Mouse (Mus musculus) limb, embryonic 11.5 days (tissue): ENCODE measurements at regions not wholly inside any gene's neighbourhood (a gene's known extent, or its start where the extent isn't known, plus 50 kb on each side); places are given as distances from the start of the nearest gene placed in this dataset.

ENCODE experiments used
- ATAC-seq: fragments of 200-750 bp; cut with Nextera tagmentation; 2 replicates; pipeline ENCODE4 v1.8.0; 2017; ENCODE audit warnings: low read depth; ENCODE audit not compliant: insufficient number of reproducible peaks, low FRiP score, low TSS enrichment
- DNase-seq: peaks from one replicate; pipeline ENCODE4 v3.0.0-alpha.2; 2015; ENCODE audit warnings: low spot score
- H3K27ac ChIP-seq: fragments of 300-500 bp; sonication (generic); replicated peaks from 2 replicates; pipeline ENCODE4 v1.5.1; 2014; ENCODE audit warnings: low read depth, mild to moderate bottlenecking, low read length
- H3K27me3 ChIP-seq: fragments of 300-500 bp; sonication (generic); 2 replicates; pipeline ENCODE4 v1.6.1; 2014; ENCODE audit warnings: mild to moderate bottlenecking, low read length, mixed read lengths; ENCODE audit not compliant: control insufficient read depth, insufficient read depth
- H3K36me3 ChIP-seq: fragments of 300-500 bp; sonication (generic); 2 replicates; pipeline ENCODE4 v1.6.1; 2014; ENCODE audit warnings: mild to moderate bottlenecking, low read length, moderate library complexity, mixed read lengths; ENCODE audit not compliant: control insufficient read depth, insufficient read depth
- H3K4me1 ChIP-seq: fragments of 300-500 bp; sonication (generic); 2 replicates; pipeline ENCODE4 v1.6.1; 2014; ENCODE audit warnings: low read length, mixed read lengths; ENCODE audit not compliant: control insufficient read depth, insufficient read depth
- H3K4me2 ChIP-seq: fragments of 300-500 bp; sonication (generic); 2 replicates; pipeline ENCODE4 v1.6.1; 2014; ENCODE audit warnings: low read depth, mild to moderate bottlenecking, moderate library complexity; ENCODE audit not compliant: severe bottlenecking
- H3K4me3 ChIP-seq: fragments of 300-500 bp; sonication (generic); 2 replicates; pipeline ENCODE4 v1.5.1; 2014; ENCODE audit warnings: low read depth, low read length
- H3K9ac ChIP-seq: fragments of 300-500 bp; sonication (generic); 2 replicates; pipeline ENCODE4 v1.6.1; 2014; ENCODE audit warnings: mild to moderate bottlenecking, low read length
- H3K9me3 ChIP-seq: fragments of 300-500 bp; sonication (generic); 2 replicates; pipeline ENCODE4 v1.6.1; 2016; ENCODE audit warnings: low read length; ENCODE audit not compliant: control insufficient read depth
- WGBS: fragments of 180-500 bp; shearing (Covaris S2); extraction: QIAGEN DNeasy Blood & Tissue Kit; methylation state at CpG from one replicate; pipeline ENCODE4 v1.1.7; 2014; 5-methylcytosine and 5-hydroxymethylcytosine counted together

- H3K4me3 ChIP-seq: no peak overlapping the region
- no peak for ATAC-seq
- no peaks in the 10 kb centered on the region for H3K9me3 ChIP-seq
- DNase-seq: peak; percentile 34
- no peak overlapping the region for H3K4me2 ChIP-seq
- no peaks in the 10 kb centered on the region for H3K4me1 ChIP-seq
- no peak overlapping the region for H3K27ac ChIP-seq
- no peaks in the 10 kb centered on the region for H3K36me3 ChIP-seq
- no peaks in the 10 kb centered on the region for H3K27me3 ChIP-seq
- no peak overlapping the region for H3K9ac ChIP-seq
- 75% methylated on average over 3 of the region's 3 CpGs for WGBS
These were observed 420.5 kb downstream of the Lrig3 start for GRCm38 (mm10) chr10:126386430-126386829.

DNA sequence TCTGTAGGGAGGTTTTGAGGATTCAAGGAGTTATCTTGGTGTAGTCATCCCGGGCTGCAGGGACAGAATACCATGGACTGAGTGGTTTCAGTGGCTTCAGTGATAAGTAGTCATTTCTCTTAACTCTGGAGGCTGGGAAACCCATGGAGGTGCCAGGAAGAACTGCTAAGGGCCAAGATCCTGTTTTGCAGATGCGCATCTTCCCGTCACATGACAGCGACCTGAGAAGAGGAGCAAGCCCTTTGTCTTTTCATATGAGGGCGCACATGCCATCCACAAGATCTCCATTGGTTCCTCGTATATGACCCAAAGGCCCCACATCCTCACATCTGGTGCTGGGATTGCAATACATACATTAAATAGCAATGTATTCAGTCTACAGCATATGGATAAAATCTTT is 419.7 kb downstream of the Lrig3 start:
- Histone ChIP-seq H3K4me2 (no peak overlapping the region), H3K4me3 (no peak overlapping the region), H3K4me1 (no peaks in the 10 kb centered on the region; the same call in 1 of the 2 replicates), H3K36me3 (no peaks in the 10 kb centered on the region), H3K9me3 (no peaks in the 10 kb centered on the region), H3K27ac (no peak overlapping the region), H3K27me3 (no peaks in the 10 kb centered on the region), H3K9ac (no peak overlapping the region)
- 92% methylated on average over 6 of the region's 6 CpGs for WGBS
- ATAC-seq: no peak
- DNase-seq: no peak

DNA sequence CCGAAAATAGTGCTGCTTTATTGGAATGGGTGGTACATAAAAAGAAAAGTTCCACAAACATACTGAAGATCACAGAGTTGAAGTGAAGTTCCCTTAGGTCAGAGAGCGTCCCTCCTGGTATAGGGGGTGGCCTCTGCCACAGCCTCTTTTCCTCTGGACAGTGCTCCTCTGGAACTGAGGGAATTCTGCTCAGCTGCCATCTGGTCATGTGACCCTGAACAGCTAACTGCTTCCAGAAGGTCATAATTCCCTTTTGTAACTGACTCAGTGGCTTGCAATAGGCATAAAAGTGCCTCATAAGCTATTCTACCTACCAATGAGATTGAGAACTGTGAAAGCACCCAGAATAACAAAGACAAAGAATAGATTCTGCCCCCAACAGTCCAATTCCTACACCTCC is 414.4 kb downstream of the Lrig3 start:
- Histone ChIP-seq H3K27me3 (no peaks in the 10 kb centered on the region), H3K9me3 (no peaks in the 10 kb centered on the region), H3K4me3 (no peak overlapping the region), H3K36me3 (no peaks in the 10 kb centered on the region), H3K4me1 (peaks cover 5% of the 10 kb centered on the region; the same call in 1 of the 2 replicates), H3K9ac (no peak overlapping the region), H3K4me2 (no peak overlapping the region), H3K27ac (no peak overlapping the region)
- no peak for ATAC-seq
- 50% methylated on average over 2 of the region's 2 CpGs for WGBS
- peak; percentile 38 for DNase-seq

DNA sequence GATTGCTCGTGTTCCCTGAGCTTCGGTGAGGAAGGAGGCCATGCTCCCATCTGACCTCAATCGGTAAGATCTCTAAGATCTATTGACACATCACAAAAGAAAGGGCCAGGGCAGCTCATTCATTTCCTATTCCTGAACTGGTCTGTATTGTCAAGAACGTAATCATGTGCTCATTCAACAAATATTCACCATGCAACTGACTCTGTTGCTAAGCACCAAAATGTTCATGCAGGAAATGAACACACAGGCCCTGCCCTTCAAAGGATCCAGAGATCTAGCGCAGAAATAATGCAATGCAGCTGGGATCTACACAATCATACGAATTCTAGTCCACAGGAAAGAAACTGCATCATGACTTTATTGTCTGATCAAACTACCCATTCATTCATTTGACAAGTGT is 413.3 kb downstream of the Lrig3 start:
- Histone ChIP-seq H3K9ac (no peak overlapping the region), H3K36me3 (no peaks in the 10 kb centered on the region), H3K9me3 (no peaks in the 10 kb centered on the region), H3K4me2 (no peak overlapping the region), H3K4me3 (no peak overlapping the region), H3K27me3 (no peaks in the 10 kb centered on the region), H3K27ac (no peak overlapping the region), H3K4me1 (peaks cover 5% of the 10 kb centered on the region; the same call in 1 of the 2 replicates)
- WGBS: 13% methylated on average over 6 of the region's 6 CpGs
- DNase-seq: no peak
- ATAC-seq: 0 out of 2 replicates have a peak, but pooled peaks have one; percentile 45

DNA sequence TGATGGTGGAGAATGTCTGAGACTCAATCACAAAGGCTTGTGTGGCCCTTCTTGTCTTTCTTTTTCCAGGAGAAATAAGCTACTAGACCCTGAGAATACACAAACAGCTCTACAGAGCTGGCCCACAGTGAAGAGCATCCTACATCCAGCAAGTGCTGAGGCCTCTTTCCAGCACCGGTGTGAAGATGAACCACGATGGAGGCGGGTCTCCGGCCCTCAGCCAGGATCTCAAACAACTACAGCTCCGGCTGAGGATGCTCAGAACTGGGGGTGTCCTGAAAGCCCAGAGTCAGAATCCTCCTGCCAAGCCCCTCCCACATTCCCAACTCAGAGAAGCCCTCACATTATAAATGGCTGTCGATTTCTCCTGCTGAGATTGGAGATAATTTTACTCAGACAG is 407.9 kb downstream of the Lrig3 start:
- WGBS: 76% methylated on average over 6 of the region's 6 CpGs
- DNase-seq: no peak
- Histone ChIP-seq H3K9ac (no peak overlapping the region), H3K4me2 (no peak overlapping the region), H3K36me3 (no peaks in the 10 kb centered on the region), H3K9me3 (no peaks in the 10 kb centered on the region), H3K27me3 (no peaks in the 10 kb centered on the region), H3K4me3 (no peak overlapping the region), H3K4me1 (no peaks in the 10 kb centered on the region), H3K27ac (no peak overlapping the region)
- no peak for ATAC-seq

DNA sequence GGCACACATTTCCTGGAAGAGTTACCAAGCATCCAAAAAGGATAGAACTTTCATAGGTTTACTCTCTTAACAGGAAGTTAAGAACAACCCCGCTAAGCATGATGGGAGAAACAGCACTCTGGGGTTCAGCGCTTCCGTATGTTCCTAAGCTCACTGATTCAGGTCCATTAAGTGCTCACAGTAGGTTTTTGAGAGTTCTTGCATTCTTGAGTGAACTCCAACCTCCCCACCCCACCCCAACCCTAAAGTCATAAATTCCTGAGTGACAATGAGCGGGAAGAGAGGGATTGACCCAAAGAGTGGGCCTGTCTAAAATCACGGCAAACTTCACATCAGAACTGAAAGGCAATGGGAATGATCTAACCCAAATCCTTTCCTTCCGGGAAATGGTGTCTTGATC is 405.9 kb downstream of the Lrig3 start:
- Histone ChIP-seq H3K4me3 (no peak overlapping the region), H3K9me3 (no peaks in the 10 kb centered on the region), H3K4me1 (no peaks in the 10 kb centered on the region), H3K36me3 (no peaks in the 10 kb centered on the region), H3K27ac (no peak overlapping the region), H3K4me2 (no peak overlapping the region), H3K9ac (no peak overlapping the region), H3K27me3 (no peaks in the 10 kb centered on the region)
- no peak for DNase-seq
- 83% methylated on average over 6 of the region's 6 CpGs for WGBS
- ATAC-seq: no peak

DNA sequence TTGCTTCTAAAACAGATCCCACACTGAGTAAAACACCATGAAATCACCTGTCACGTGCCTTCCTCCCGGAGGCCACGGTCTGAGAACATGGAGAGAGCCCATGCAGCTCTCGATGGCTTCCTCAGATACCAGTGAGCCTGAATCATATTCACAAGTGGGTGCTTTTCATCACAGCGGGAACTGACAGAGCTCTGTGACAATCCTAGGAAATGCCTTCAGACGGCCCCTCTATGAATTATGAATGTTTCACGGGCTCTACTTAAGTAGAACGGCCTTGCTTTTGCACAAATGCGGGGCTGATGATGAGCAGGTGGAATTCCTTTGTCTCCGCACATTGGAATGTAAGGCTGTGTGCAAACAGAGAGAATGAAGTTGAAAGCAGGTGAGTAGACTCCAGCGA is 383.1 kb downstream of the Lrig3 start:
- Histone ChIP-seq H3K9ac (no peak overlapping the region), H3K27me3 (no peaks in the 10 kb centered on the region), H3K27ac (no peak overlapping the region), H3K4me2 (no peak overlapping the region), H3K4me3 (no peak overlapping the region), H3K9me3 (no peaks in the 10 kb centered on the region), H3K4me1 (no peaks in the 10 kb centered on the region), H3K36me3 (no peaks in the 10 kb centered on the region)
- DNase-seq: no peak
- ATAC-seq: no peak
- 88% methylated on average over 11 of the region's 11 CpGs for WGBS

DNA sequence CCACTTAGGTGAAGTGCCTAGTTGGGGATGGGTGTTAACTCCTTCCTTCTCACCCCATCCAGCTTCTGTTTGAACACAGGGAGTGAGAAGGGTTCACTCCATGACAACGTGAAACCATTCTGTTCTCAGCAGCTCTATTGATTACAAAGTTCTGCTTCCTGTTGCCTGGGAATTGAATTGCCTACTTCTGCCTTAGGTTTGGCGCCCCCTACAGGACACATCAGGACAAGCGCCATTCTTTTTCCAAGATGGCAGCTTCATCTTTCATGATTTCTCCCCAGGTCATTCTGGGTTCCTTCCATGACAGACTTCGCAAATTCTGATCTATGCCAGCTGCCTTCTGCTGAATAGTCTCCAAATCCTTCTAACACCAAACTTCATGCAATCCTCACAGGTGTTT is 371.5 kb downstream of the Lrig3 start:
- no peak for ATAC-seq
- H3K27me3 ChIP-seq: no peaks in the 10 kb centered on the region

GRCm38 (mm10) chr10:126333786-126334185 is 367.8 kb downstream of the Lrig3 start:
- no peaks in the 10 kb centered on the region for H3K9me3 ChIP-seq
- no peaks in the 10 kb centered on the region for H3K4me1 ChIP-seq
- H3K9ac ChIP-seq: no peak overlapping the region
- 95% methylated on average over 5 of the region's 5 CpGs for WGBS
- no peak overlapping the region for H3K4me2 ChIP-seq
- DNase-seq (no peak), ATAC-seq (no peak)
- no peak overlapping the region for H3K4me3 ChIP-seq
- no peak overlapping the region for H3K27ac ChIP-seq
- no peaks in the 10 kb centered on the region for H3K36me3 ChIP-seq
- H3K27me3 ChIP-seq: no peaks in the 10 kb centered on the region

More for the DNA sequence above, 371.5 kb downstream of the Lrig3 start:
- no peak overlapping the region for H3K4me3 ChIP-seq
- WGBS: 72% methylated on average over 4 of the region's 4 CpGs
- H3K36me3 ChIP-seq: no peaks in the 10 kb centered on the region
- H3K4me2 ChIP-seq: no peak overlapping the region
- H3K9ac ChIP-seq: no peak overlapping the region
- no peak for DNase-seq
- no peak overlapping the region for H3K27ac ChIP-seq
- no peaks in the 10 kb centered on the region for H3K4me1 ChIP-seq
- no peaks in the 10 kb centered on the region for H3K9me3 ChIP-seq
